Mouse (Mus musculus): Measurements from ENCODE around the gene Gpr146. TPM values are rescaled to one million over a fixed set of nuclear protein-coding genes. Genes with fewer than 3 reads are reported as not detected.

Gpr146 gene
- total RNA-seq, 4 experiments from 2014 or later = 20.9 to 28.6 (median 25.4) TPM

GRCm38 (mm10) chr5:139423026-139423865 lies 45.7 kb downstream of the Gpr146 start, which contains the start of gene Gper1:
Gene Gper1 (plus strand): TSS chr5:139423151.
- no peak for DNase-seq (ENCODE audit: low spot score in 2 of 2)

- DNase-seq (ENCODE audit: low spot score in 2 of 2) = no peak
These were observed 47.7 kb downstream of the Gpr146 start for GRCm38 (mm10) chr5:139425198-139425597.

- DNase-seq (ENCODE audit: low spot score in 2 of 2) = no peak
These were observed 49.5 kb downstream of the Gpr146 start for GRCm38 (mm10) chr5:139427001-139427400.

- DNase-seq (ENCODE audit: low spot score in 2 of 2) = no peak
These were observed 50.5 kb downstream of the Gpr146 start for GRCm38 (mm10) chr5:139427989-139428388.

GRCm38 (mm10) chr5:139429818-139430341 lies 52.4 kb downstream of the Gpr146 start:
- DNase-seq (ENCODE audit: low spot score in 2 of 2) = no peak

GRCm38 (mm10) chr5:139432333-139432732 lies 54.8 kb downstream of the Gpr146 start:
- DNase-seq (ENCODE audit: low spot score in 2 of 2) = no peak

GRCm38 (mm10) chr5:139432747-139433508 lies 55.4 kb downstream of the Gpr146 start:
- no peak for DNase-seq (ENCODE audit: low spot score in 2 of 2)

- DNase-seq (ENCODE audit: low spot score in 2 of 2) = no peak
These were observed 56.5 kb downstream of the Gpr146 start for GRCm38 (mm10) chr5:139433842-139434568.

GRCm38 (mm10) chr5:139434940-139435339 lies 57.4 kb downstream of the Gpr146 start:
- no peak for DNase-seq (ENCODE audit: low spot score in 2 of 2)

- no peak for DNase-seq (ENCODE audit: low spot score in 2 of 2)
These were observed 60.3 kb downstream of the Gpr146 start for GRCm38 (mm10) chr5:139437769-139438168.

GRCm38 (mm10) chr5:139438440-139438839 lies 60.9 kb downstream of the Gpr146 start:
- no peak for DNase-seq (ENCODE audit: low spot score in 2 of 2)

GRCm38 (mm10) chr5:139440451-139440850 lies 63.0 kb downstream of the Gpr146 start:
- no peak for DNase-seq (ENCODE audit: low spot score in 2 of 2)

- no peak for DNase-seq (ENCODE audit: low spot score in 2 of 2)
These were observed 63.6 kb downstream of the Gpr146 start for GRCm38 (mm10) chr5:139440926-139441725.

- DNase-seq (ENCODE audit: low spot score in 2 of 2) = no peak
These were observed 64.2 kb downstream of the Gpr146 start for GRCm38 (mm10) chr5:139441726-139442018.

GRCm38 (mm10) chr5:139442428-139442827 lies 64.9 kb downstream of the Gpr146 start:
- no peak for DNase-seq (ENCODE audit: low spot score in 2 of 2)

GRCm38 (mm10) chr5:139442962-139443361 lies 65.5 kb downstream of the Gpr146 start:
- DNase-seq (ENCODE audit: low spot score in 2 of 2) = no peak

- DNase-seq (ENCODE audit: low spot score in 2 of 2) = no peak
These were observed 67.8 kb downstream of the Gpr146 start for GRCm38 (mm10) chr5:139445258-139445657.

Data from gastrocnemius, adult 8-10 months (tissue).